Mouse (Mus musculus): ENCODE results near the gene Stfa2.
"Not testable (repeated sequence)": the region's sequence is repeated elsewhere in the genome, so short reads cannot be mapped to it uniquely, and the experiment has no call there.

Gene Stfa2

DNA sequence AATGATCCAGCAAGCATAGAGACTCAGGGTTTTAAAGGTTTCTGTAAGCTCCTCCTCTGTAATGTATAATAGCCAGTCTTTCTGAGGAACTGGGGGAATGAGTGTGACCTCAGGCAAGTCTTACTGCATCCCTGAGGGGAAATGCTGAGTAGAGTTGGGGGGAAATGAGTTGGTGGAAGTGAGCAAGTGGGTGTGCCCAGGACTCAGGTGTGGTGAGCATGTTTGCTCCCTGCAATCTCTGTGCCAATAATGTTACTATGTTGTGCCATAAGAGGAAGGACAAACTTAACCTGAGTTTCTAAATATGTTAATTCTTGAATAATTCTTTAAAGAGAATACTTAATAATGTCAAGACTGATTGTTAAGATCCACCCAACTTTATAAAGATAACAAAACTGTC is at the start of gene Stfa2:
Stfa2 (minus strand) TSS at position 101 of the 400 bp plus-strand sequence.
- ChIA-PET CTCF (no interaction called here), POLR2A (no interaction called here)

- CTCF ChIA-PET = no interaction called here
- POLR2A ChIA-PET = no interaction called here
Measured at GRCm38 (mm10) chr16:36455342-36455802, 47.1 kb upstream of the Stfa2 start, which contains the start of gene Stfa3. TSS of gene Stfa3 (minus strand) at chr16:36455392.

GRCm38 (mm10) chr16:36420979-36421378 is 12.7 kb upstream of the Stfa2 start:
- CTCF ChIA-PET, POLR2A ChIA-PET: not testable (repeated sequence)

GRCm38 (mm10) chr16:36389060-36389459 is 19.2 kb downstream of the Stfa2 start:
- CTCF ChIA-PET = no interaction called here
- POLR2A ChIA-PET = no interaction called here

GRCm38 (mm10) chr16:36367648-36368047 is 40.6 kb downstream of the Stfa2 start, which contains the start of gene BC100530:
TSS of gene BC100530 (minus strand) at chr16:36367748.
- POLR2A ChIA-PET, CTCF ChIA-PET: not testable (repeated sequence)
